Mouse (Mus musculus) C2C12 (cell line): ENCODE data around the gene Nckipsd.

ENCODE experiments used
- CEBPB ChIP-seq: IDR thresholded peaks from one replicate; pipeline ENCODE4 v1.6.1; 2011; ENCODE audit warnings: low read depth, mild to moderate bottlenecking, control low read depth, moderate library complexity
- CTCF ChIP-seq: IDR thresholded peaks from one replicate; pipeline ENCODE4 v1.5.1; 2011; ENCODE audit not compliant: control insufficient read depth, insufficient read depth, insufficient read length
- FOSL1 ChIP-seq: IDR thresholded peaks from one replicate; pipeline ENCODE4 v1.8.0; 2011; ENCODE audit warnings: mild to moderate bottlenecking, low read length; ENCODE audit not compliant: poor library complexity, insufficient read depth, severe bottlenecking
- MAX ChIP-seq: IDR thresholded peaks from one replicate; pipeline ENCODE4 v1.6.1; 2011; ENCODE audit warnings: mild to moderate bottlenecking, control low read depth
- MYOD1 ChIP-seq: IDR thresholded peaks from one replicate; pipeline ENCODE4 v1.6.1; 2011; ENCODE audit warnings: low read depth; ENCODE audit not compliant: control insufficient read depth, insufficient read length
- MYOG ChIP-seq: IDR thresholded peaks from one replicate; pipeline ENCODE4 v1.6.1; 2011; ENCODE audit not compliant: control insufficient read depth, insufficient read length; ENCODE audit errors: extremely low read depth
- USF1 ChIP-seq: IDR thresholded peaks from one replicate; pipeline ENCODE4 v1.6.1; 2011; ENCODE audit warnings: low read depth, mild to moderate bottlenecking, control low read depth, moderate library complexity

DNA sequence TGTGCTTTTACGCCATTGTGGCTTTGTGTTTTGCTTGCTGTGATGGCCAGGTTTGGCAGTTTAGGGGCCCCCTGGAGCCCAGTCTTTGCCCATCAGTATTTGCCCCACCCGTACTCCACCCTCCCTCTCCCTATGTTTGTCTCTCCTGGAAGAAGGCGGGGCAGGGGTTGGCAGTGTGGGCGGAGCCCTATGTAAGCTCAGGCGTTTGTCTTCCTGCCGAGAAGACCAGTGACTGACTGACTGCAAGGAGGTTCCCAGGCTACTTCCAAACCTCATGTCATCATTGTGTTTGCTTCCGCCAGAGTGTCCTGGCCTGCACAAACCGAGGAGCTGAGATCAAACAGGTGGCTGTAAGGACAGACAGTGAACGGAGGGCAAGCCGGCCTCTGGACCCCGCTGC lies 12.4 kb upstream of the Nckipsd start:
- TF ChIP-seq MYOG (no peak), CEBPB (no peak), CTCF (no peak), USF1 (no peak), FOSL1 (no peak), MAX (no peak), MYOD1 (no peak)
